ENCODE assay signal across 8 mouse cellular contexts in the genomic region with DNA sequence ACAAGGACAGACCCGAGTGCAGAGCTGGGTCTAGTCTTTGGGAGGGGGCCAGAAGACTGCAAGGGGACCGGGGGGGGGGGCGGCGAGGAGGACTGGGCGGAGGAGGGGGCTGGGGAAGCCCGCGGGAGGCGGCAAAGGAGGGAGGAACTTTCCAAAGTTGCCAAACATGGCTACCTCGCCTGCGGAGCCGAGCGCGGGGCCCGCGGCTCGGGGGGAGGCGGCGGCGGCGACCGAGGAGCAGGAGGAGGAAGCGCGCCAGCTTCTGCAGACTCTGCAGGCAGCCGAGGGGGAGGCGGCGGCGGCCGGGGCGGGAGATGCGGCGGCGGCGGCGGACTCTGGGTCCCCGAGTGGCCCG. TPM values are rescaled to one million over a fixed set of nuclear protein-coding genes. Genes with fewer than 3 reads are reported as not detected.
A peak's percentile ranks its signal among the peaks of the same experiment; 100 is the strongest.
DNase-seq lines count a peak whose midpoint lies in the region; ATAC-seq lines count a peak whose summit lies in the region.

A gene (plus strand): TSS at position 124 of the 355 bp plus-strand sequence.

- intact Hi-C loops in left cerebral cortex, postnatal 4 days (cut with DNase I): no loop called here

- H3K36me3 ChIP-seq in forebrain, embryonic 14.5 days (ENCODE audit: control insufficient read depth, insufficient read depth, low read length): peaks cover 24% of the 10 kb centered on the region
- peaks cover 7% of the 10 kb centered on the region for H3K36me3 ChIP-seq in midbrain, embryonic 11.5 days (ENCODE audit: control insufficient read depth, insufficient read depth, low read length)

- peak within 1 kb of the TSS; percentile 73 for H3K9ac ChIP-seq in forebrain, embryonic 14.5 days (ENCODE audit: low read length)
- H3K9ac ChIP-seq in midbrain, embryonic 11.5 days (ENCODE audit: low read length): peak within 1 kb of the TSS; percentile 89

- H3K4me1 ChIP-seq in forebrain, embryonic 14.5 days (ENCODE audit: control insufficient read depth, insufficient read depth, low read length): peaks cover 19% of the 10 kb centered on the region
- peaks cover 39% of the 10 kb centered on the region for H3K4me1 ChIP-seq in midbrain, embryonic 11.5 days (ENCODE audit: control insufficient read depth, insufficient read depth, low read length)

- peak within 1 kb of the TSS; percentile 56 for H3K4me3 ChIP-seq in forebrain, embryonic 14.5 days (ENCODE audit: low read depth, low read length)
- peak within 1 kb of the TSS; percentile 73 for H3K4me3 ChIP-seq in midbrain, embryonic 11.5 days (ENCODE audit: low read depth, low read length)

- WGBS in forebrain, embryonic 14.5 days: 2% methylated on average over 23 of the region's 36 CpGs
- WGBS in large intestine, adult 2 months: 1% methylated on average over 33 of the region's 36 CpGs
- under 1% methylated on average over 27 of the region's 36 CpGs for WGBS in midbrain, embryonic 11.5 days

- no peaks in the 10 kb centered on the region for H3K9me3 ChIP-seq in forebrain, embryonic 14.5 days (replicated peaks; ENCODE audit: control insufficient read depth, low read length)
- H3K9me3 ChIP-seq in midbrain, embryonic 11.5 days (ENCODE audit: control insufficient read depth, low read length): no peaks in the 10 kb centered on the region

- ATAC-seq in forebrain, embryonic 14.5 days: peak; percentile 11
- ATAC-seq in midbrain, embryonic 11.5 days (ENCODE audit: low FRiP score): no peak

- H3K27me3 ChIP-seq in forebrain, embryonic 14.5 days (replicated peaks; ENCODE audit: control insufficient read depth, insufficient read depth, low read length): no peaks in the 10 kb centered on the region
- peaks cover 14% of the 10 kb centered on the region; the same call in 1 of the 2 replicates for H3K27me3 ChIP-seq in midbrain, embryonic 11.5 days (ENCODE audit: control insufficient read depth, insufficient read depth, low read length)

- H3K4me2 ChIP-seq in forebrain, embryonic 14.5 days (ENCODE audit: low read length): peak within 1 kb of the TSS; percentile 98
- H3K4me2 ChIP-seq in midbrain, embryonic 11.5 days: peak within 1 kb of the TSS; percentile 95

- DNase-seq in left cerebral cortex, postnatal 4 days: peak; percentile 52
- no peak for DNase-seq in left cerebral cortex, adult 9 months (ENCODE audit: low spot score in 2 of 2)
- peak; percentile 41 for DNase-seq in T-cell, adult 2 months (ENCODE audit: low spot score)
- no peak for DNase-seq in forebrain, embryonic 14.5 days (ENCODE audit: low spot score)
- DNase-seq in large intestine, adult 2 months (ENCODE audit: low read depth, low spot score): no peak
- no peak for DNase-seq in midbrain, embryonic 11.5 days (ENCODE audit: low spot score, missing footprints)
- DNase-seq in thymus, postnatal 36 days: peak; percentile 59 to 78
- DNase-seq in frontal cortex, postnatal 14 days (ENCODE audit: low spot score in 2 of 2): no peak

- peak within 1 kb of the TSS; percentile 84 for H3K27ac ChIP-seq in forebrain, embryonic 14.5 days (ENCODE audit: low read depth, low read length)
- peak within 1 kb of the TSS; percentile 90 for H3K27ac ChIP-seq in midbrain, embryonic 11.5 days (ENCODE audit: low read depth, low read length)

RNA-seq across cellular contexts. Expression of the gene that starts here (rescaled TPM):
- 1 to 10 TPM; 2.2 to 3.3 TPM for total RNA-seq in left cerebral cortex, postnatal 4 days (2021)
- polyA plus RNA-seq in forebrain, embryonic 14.5 days (2014; fragmentation: Nextera tagmentation; extraction: Ambion mirVana): 2.4 and 3.5 TPM in 2 replicates
- 14.5 and 17.2 TPM in 2 replicates for polyA plus RNA-seq in large intestine, adult 2 months (2012; rRNA removed)
- 7.0 and 8.8 TPM in 2 replicates for polyA plus RNA-seq in midbrain, embryonic 11.5 days (2014; fragmentation: Nextera tagmentation; extraction: Ambion mirVana)

Comparison
In these comparisons a context has a peak if more than half of its experiments do, and no peak if none do; other contexts are left out.
1. DNase-seq: peak in left cerebral cortex, postnatal 4 days (single experiment), T-cell, adult 2 months (single experiment) and thymus, postnatal 36 days (2 of 2); none in left cerebral cortex, adult 9 months (0 of 2), forebrain, embryonic 14.5 days (single experiment), large intestine, adult 2 months (single experiment), midbrain, embryonic 11.5 days (single experiment) and frontal cortex, postnatal 14 days (0 of 2).